Mouse (Mus musculus) midbrain, postnatal 0 days (tissue): ENCODE data around the gene Ankar. TPM values are rescaled to one million over a fixed set of nuclear protein-coding genes. Genes with fewer than 3 reads are reported as not detected.

ENCODE experiments used
- ATAC-seq: fragments of 200-750 bp; cut with Nextera tagmentation; 2 replicates; pipeline ENCODE4 v1.8.0; 2017; ENCODE audit warnings: moderate number of reproducible peaks, mild to moderate bottlenecking, moderate TSS enrichment, moderate library complexity; ENCODE audit not compliant: low FRiP score
- DNase-seq: peaks from one replicate; pipeline ENCODE4 v3.0.0-alpha.2; 2015; ENCODE audit warnings: low spot score
- H3K27ac ChIP-seq: fragments of 300-500 bp; sonication (generic); 2 replicates; pipeline ENCODE4 v1.5.1; 2014; ENCODE audit warnings: low read depth, mild to moderate bottlenecking, low read length, mixed read lengths
- H3K27me3 ChIP-seq: fragments of 300-500 bp; sonication (generic); 2 replicates; pipeline ENCODE4 v1.6.1; 2014; ENCODE audit warnings: low read length, control low read depth, mixed read lengths; ENCODE audit not compliant: insufficient read depth
- H3K36me3 ChIP-seq: fragments of 300-500 bp; sonication (generic); 2 replicates; pipeline ENCODE4 v1.6.1; 2014; ENCODE audit warnings: low read length, control low read depth, mixed read lengths; ENCODE audit not compliant: insufficient read depth
- H3K4me1 ChIP-seq: fragments of 300-500 bp; sonication (generic); 2 replicates; pipeline ENCODE4 v1.6.1; 2014; ENCODE audit warnings: mild to moderate bottlenecking, control low read depth, antibody characterized with exemption, low read length, mixed read lengths; ENCODE audit not compliant: insufficient read depth
- H3K4me2 ChIP-seq: fragments of 300-500 bp; sonication (generic); 2 replicates; pipeline ENCODE4 v1.6.1; 2014; ENCODE audit warnings: low read depth, mild to moderate bottlenecking, low read length, mixed read lengths; ENCODE audit not compliant: poor library complexity, severe bottlenecking
- H3K4me3 ChIP-seq: fragments of 300-500 bp; sonication (generic); 2 replicates; pipeline ENCODE4 v1.5.1; 2014; ENCODE audit warnings: low read depth, mild to moderate bottlenecking, low read length, moderate library complexity
- H3K9ac ChIP-seq: fragments of 300-500 bp; sonication (generic); replicated peaks from 2 replicates; pipeline ENCODE4 v1.6.1; 2014; ENCODE audit warnings: mild to moderate bottlenecking, low read length, moderate library complexity, mixed read lengths; ENCODE audit not compliant: poor library complexity, severe bottlenecking
- H3K9me3 ChIP-seq: fragments of 300-500 bp; sonication (generic); 2 replicates; pipeline ENCODE4 v1.6.1; 2016; ENCODE audit warnings: low read length, control low read depth
- CTCF ChIP-seq: IDR thresholded peaks from 2 replicates; pipeline ENCODE4 v1.5.1; 2016; ENCODE audit warnings: antibody characterized with exemption, mild to moderate bottlenecking
- WGBS: fragments of 180-500 bp; shearing (Covaris S2); extraction: QIAGEN DNeasy Blood & Tissue Kit; methylation state at CpG from one replicate; pipeline ENCODE4 v1.1.7; 2014; 5-methylcytosine and 5-hydroxymethylcytosine counted together
- polyA plus RNA-seq: library from polyadenylated mRNA; unstranded; fragments of >200 nt; fragmentation: Nextera tagmentation; extraction: Ambion mirVana; gene quantifications from 2 replicates; pipeline ENCODE4 v1.2.1, GENCODE M21; 2015
- total RNA-seq: library from RNA; depleted of rRNA; stranded (reverse); fragments of >200 nt; gene quantifications from 2 replicates; pipeline ENCODE4 v1.2.3, GENCODE M21; 2014

Ankar gene
- total and polyA plus RNA-seq, 2 experiments from 2014 or later, result not detected

DNA sequence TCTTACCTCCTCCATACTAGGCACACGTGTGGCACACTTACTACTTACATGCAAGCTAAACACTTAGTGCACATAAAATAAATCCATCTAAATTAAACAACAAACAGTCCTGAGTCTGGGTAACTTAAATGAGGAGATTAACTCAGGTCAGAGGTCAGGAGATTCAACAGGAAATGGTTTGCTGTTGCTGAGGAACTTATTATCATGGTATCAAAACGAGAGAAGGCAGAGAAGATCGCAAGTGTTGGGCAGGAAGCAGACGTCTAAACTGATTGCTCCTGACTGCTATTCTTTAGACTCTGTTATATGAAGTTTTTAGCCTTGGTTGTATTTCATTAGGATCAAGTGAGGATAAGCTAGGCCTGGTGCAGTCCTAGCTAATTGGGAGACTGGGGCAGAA is 7.1 kb upstream of the Ankar start:
- ATAC-seq (no peak), DNase-seq (no peak)
- H3K4me2 ChIP-seq, result no peak overlapping the region
- H3K36me3 ChIP-seq, result no peaks in the 10 kb centered on the region
- H3K27me3 ChIP-seq, result no peaks in the 10 kb centered on the region
- H3K27ac ChIP-seq, result no peak overlapping the region
- no peaks in the 10 kb centered on the region for H3K9me3 ChIP-seq
- H3K9ac ChIP-seq, result no peak overlapping the region
- H3K4me3 ChIP-seq, result no peak overlapping the region
- no peaks in the 10 kb centered on the region for H3K4me1 ChIP-seq
- 72% methylated on average over 4 of the region's 4 CpGs for WGBS
- TF ChIP-seq CTCF, result no peak

DNA sequence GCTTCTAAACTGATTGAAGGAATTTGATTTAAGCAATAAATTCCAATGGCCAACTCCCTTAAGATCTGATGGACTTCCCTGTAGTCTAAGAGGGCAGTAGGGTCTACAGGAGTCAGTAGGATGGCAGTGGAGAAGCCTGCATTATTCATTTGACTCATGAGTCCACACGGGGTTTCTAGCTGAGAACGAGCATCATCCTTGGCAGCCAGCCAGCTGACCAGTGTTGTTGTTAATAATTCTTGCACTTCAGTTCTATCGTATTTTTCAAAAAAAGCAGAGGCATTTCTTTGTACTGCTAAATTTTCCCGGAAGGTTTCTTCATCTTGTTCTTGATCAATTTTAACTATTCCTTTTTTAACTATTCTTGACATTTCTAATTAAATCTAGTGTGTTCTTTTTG is 1.7 kb downstream of the Ankar start:
- ATAC-seq (no peak), DNase-seq (peak; percentile 31)
- no peaks in the 10 kb centered on the region for H3K9me3 ChIP-seq
- no peak for TF ChIP-seq CTCF
- H3K27me3 ChIP-seq, result no peaks in the 10 kb centered on the region
- no peak overlapping the region for H3K9ac ChIP-seq
- H3K4me2 ChIP-seq, result no peak overlapping the region
- 54% methylated on average over 4 of the region's 4 CpGs for WGBS
- no peak overlapping the region for H3K27ac ChIP-seq
- H3K36me3 ChIP-seq, result no peaks in the 10 kb centered on the region
- no peak overlapping the region for H3K4me3 ChIP-seq
- H3K4me1 ChIP-seq, result no peaks in the 10 kb centered on the region

DNA sequence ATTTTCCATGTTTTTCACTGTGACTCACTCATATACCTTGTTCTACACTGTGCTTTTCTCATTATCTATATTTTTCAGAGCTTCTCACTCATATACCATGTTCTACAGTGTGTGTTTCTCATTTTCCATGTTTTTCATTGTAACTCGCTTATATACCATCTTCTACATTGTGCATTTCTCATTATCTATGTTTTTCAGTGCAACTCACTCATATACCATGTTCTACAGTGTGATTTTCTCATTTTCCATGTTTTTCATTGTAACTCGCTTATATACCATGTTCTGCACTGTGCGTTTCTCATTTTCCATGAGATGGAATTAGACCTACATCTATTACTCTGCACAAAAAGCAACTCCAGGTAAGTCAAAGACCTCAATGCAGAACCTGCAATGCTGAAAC is 4.1 kb downstream of the Ankar start:
- Histone ChIP-seq H3K9ac (no peak overlapping the region), H3K4me3 (no peak overlapping the region), H3K27ac (no peak overlapping the region), H3K36me3 (no peaks in the 10 kb centered on the region), H3K9me3 (no peaks in the 10 kb centered on the region), H3K4me1 (no peaks in the 10 kb centered on the region), H3K4me2 (no peak overlapping the region), H3K27me3 (no peaks in the 10 kb centered on the region)
- DNase-seq (no peak), ATAC-seq (no peak)
- TF ChIP-seq CTCF, result no peak
- 49% methylated on average over 3 of the region's 3 CpGs for WGBS

DNA sequence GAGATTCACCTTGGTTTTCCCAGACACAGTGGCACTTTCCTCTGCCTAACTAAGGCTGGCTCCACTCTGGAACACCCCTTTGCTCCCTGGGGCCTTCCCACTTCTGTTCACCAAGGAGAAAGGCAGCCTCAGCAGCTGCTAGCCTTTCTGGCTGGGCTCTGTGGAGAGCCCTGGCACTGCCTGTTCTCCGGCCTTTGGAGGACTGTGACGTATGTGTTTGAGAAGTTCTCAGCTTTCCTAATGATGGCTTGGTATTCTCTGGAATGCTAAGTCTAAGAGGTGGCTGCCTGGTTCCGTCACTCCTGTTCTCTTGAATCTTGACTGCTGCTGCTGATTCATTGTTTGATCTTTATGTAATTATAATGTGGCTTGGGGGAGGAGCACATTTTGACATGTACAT is 27.3 kb downstream of the Ankar start:
- Histone ChIP-seq H3K4me2 (no peak overlapping the region), H3K4me3 (no peak overlapping the region), H3K27me3 (no peaks in the 10 kb centered on the region), H3K9ac (no peak overlapping the region), H3K9me3 (no peaks in the 10 kb centered on the region), H3K4me1 (no peaks in the 10 kb centered on the region), H3K36me3 (no peaks in the 10 kb centered on the region), H3K27ac (no peak overlapping the region)
- ATAC-seq, result no peak
- peak; percentile 9 for DNase-seq
- 43% methylated on average over 3 of the region's 3 CpGs for WGBS
- TF ChIP-seq CTCF, result no peak

DNA sequence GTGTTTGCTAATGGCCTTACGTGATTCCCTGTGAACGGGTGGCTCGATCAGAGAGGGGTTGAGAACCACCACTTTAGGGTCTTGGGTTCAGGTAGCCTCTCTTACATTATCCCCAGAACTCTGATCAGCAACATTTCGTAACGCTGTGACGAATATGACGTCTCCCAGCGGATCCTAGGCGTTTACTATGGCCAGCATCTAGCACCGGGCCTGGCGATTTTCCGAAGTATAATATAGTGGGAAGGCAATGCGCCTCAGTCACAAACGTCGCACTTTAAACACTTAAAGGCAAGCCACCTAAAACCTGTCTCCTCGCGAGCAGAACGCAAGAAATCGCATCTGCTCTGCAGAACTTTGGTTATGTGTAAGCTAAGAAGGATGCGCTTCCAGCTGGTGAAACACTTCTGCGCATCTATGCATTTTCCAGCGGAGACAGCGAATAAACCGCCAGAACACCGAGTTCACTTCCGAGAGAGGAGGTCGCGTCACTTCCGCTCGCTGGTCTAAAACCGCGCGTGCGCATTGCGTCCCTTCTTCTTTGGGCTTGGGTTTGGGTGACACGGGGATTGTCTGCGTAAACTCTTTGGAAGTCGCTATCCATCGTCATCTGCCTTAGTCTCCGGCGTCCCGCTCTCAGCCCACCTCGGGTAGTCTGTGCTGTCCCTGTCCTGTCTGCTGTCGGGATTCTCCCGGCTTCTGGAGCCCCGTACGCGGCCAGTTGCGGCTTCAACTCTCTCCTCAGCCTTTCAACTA is 59.5 kb downstream of the Ankar start:
- H3K9ac ChIP-seq, result no peak overlapping the region
- H3K27ac ChIP-seq, result no peak overlapping the region
- H3K27me3 ChIP-seq, result no peaks in the 10 kb centered on the region
- H3K9me3 ChIP-seq, result no peaks in the 10 kb centered on the region
- peak overlapping the region; percentile 23 for H3K4me3 ChIP-seq
- WGBS, result 41% methylated on average over 49 of the region's 49 CpGs
- TF ChIP-seq CTCF, result no peak
- DNase-seq (peak; percentile 91), ATAC-seq (peak; percentile 80)
- H3K4me1 ChIP-seq, result no peaks in the 10 kb centered on the region
- H3K4me2 ChIP-seq, result peak overlapping the region; percentile 48
- no peaks in the 10 kb centered on the region for H3K36me3 ChIP-seq

DNA sequence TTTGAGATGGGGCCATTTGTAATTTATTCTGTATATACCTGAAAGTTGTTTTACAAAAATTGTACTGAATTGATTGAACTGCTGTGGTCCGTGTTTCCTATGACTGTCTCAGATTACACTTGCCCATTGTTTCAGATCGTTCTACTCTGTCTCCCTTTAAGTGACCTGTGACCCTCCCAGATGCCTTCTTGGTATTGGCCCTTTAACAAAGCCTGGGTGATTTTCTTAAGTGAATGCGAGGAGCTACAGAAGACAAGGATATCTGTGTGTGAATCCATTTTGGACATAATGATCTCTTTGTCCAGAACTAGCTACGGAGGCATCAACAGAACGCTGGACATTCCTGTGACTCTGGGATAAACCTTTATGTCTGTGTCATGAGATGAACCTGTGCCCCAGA is 65.2 kb downstream of the Ankar start:
- WGBS, result 23% methylated on average over 5 of the region's 5 CpGs
- peaks cover 34% of the 10 kb centered on the region for H3K36me3 ChIP-seq
- H3K4me2 ChIP-seq, result no peak overlapping the region
- H3K27me3 ChIP-seq, result no peaks in the 10 kb centered on the region
- no peak overlapping the region for H3K9ac ChIP-seq
- H3K4me3 ChIP-seq, result no peak overlapping the region
- no peak for ATAC-seq
- no peak overlapping the region for H3K27ac ChIP-seq
- DNase-seq, result no peak
- TF ChIP-seq CTCF, result no peak
- H3K4me1 ChIP-seq, result no peaks in the 10 kb centered on the region
- no peaks in the 10 kb centered on the region for H3K9me3 ChIP-seq
